Mouse (Mus musculus) layer of hippocampus, adult 2 months (tissue): ENCODE results near the gene Zfp90. TPM values are rescaled to one million over a fixed set of nuclear protein-coding genes. Genes with fewer than 3 reads are reported as not detected.

ENCODE experiments used
- DNase-seq, 2 experiments: peaks; one replicate each; pipeline ENCODE4 v3.0.0; 2022; ENCODE audit warnings: low spot score in 2 of 2
- H3K27ac ChIP-seq: fragments of 200-600 bp; 2 replicates; pipeline ENCODE4 v1.8.1; 2022
- H3K4me3 ChIP-seq: fragments of 200-600 bp; 2 replicates; pipeline ENCODE4 v1.8.1; 2022; ENCODE audit warnings: mild to moderate bottlenecking
- CTCF ChIP-seq: fragments of 200-600 bp; conservative IDR thresholded peaks from 2 replicates; pipeline ENCODE4 v1.8.1; 2022; ENCODE audit warnings: antibody characterized with exemption, mild to moderate bottlenecking, moderate library complexity
- total RNA-seq, 2 experiments: library from RNA; stranded (reverse); gene quantifications; 2 replicates each; pipeline ENCODE4 v1.2.3; 2021

Gene Zfp90
- total RNA-seq, 2 experiments from 2014 or later = 10.6 to 12.9 TPM

DNA sequence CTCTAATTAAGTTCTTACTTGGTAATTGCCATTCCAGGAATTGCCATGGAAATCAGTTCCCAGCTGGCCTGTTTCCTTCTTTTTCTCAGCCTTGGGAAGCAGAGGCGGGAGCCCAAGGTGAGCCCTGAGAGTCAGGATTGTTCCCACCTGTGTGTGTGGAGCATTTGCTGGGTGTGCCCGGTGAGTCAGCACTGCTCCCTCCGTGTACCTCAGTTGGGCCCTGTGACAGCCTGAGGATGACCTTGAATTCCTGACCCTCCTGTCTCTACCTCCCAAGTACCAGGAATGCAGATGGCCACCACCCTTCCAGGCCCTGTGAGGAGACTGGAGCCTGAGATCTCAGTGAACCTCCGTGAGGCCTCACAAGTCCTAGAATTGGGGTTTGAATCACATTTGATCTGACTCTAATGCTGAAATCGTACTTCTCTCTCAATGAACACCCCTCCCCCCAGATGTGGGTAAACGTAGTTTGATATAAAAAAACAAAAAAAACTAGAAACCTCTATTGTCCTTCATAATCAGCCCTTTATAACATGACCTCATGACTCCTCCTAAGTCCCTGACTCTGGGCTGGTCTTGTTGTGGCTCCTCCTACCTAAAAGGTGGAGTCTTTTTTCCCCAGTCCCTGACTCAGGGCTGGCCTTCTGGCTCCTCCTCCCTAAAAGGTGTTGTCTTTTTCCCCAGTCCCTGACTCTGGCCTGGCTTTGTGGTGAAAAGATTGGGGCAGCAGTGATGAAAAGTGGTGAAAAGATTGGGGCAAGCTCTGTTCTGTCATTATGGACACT lies 36.4 kb downstream of the Zfp90 start:
- H3K4me3 ChIP-seq = no peak overlapping the region
- no peak for DNase-seq
- no peak for TF ChIP-seq CTCF
- H3K27ac ChIP-seq = no peak overlapping the region

DNA sequence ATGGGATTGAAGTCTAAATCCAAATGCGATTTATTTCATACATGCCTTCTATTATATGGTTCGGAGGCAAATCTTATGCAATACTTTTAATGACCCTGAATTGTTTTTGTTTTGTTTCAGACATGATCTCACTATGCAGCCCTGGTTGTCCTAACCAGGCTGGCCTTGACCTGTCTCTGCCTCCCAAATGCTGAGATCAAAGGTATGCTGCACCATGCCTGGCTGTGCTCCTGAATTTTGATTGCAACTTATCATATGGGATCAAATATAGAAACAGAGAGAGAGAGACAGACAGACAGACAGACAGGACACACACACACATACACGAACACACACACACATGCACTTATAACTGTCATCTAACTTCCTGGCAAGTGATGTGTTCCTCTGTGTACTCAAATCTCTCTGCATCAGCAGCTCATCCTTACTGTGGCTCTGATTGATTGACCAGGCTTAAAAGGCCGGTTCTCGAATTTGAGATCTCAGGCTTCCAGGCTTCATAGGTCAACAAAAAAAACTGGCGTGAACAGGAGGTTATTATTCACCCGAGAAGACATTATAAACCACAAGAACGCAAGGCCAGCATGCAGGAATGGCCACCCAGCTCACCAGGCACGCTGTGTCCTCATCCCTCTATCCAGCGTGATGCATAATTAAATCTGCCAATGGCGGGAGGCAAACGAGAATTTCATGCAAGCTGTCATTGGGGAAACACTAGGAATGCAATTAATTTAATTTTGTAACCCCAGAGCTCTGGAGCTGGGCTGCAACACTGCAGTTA lies 37.8 kb downstream of the Zfp90 start:
- Histone ChIP-seq H3K4me3 (no peak overlapping the region), H3K27ac (no peak overlapping the region)
- TF ChIP-seq CTCF = no peak
- no peak for DNase-seq

DNA sequence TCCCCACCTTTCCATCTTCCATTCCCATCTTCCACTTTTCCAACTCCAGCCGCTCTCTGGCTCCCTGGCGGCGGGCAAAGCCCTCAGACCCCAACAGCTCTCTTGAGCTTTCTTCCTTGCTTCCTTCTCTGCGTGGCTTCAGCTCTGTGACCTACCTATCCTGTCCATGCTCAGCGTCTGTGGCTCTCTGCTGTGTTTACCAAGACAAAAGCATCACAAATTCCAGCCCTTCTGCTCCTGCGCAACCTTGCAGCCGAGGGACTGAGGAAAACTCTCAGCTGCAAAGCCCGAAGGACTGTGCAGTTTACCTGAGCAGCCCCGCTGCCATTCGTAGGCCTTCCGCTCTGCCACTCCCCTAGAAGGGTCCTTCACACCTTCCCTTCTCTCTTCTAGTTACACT lies 38.9 kb downstream of the Zfp90 start:
- H3K4me3 ChIP-seq = no peak overlapping the region

DNA sequence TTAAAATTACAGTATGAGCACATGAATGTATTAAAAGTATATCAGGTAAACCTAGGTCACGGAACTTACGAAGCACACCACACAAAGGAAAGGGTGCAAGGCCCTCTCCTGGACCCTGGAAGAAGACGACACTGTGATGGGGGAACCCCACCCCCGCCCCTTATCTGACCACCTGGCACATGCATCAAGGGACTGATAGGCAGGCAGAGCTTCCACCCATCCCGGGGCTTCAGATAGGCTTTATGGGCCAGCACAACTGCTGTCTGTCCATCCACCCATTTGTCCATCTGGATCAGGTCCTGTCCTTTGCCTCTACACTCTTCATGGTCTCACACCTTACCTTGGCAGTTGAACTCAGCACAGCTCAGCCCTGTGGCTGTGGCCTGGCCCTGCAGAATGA lies 47.0 kb downstream of the Zfp90 start:
- no peak for TF ChIP-seq CTCF
- no peak overlapping the region for H3K27ac ChIP-seq
- no peak for DNase-seq
- H3K4me3 ChIP-seq = no peak overlapping the region

More for the DNA sequence above, 38.9 kb downstream of the Zfp90 start:
- H3K27ac ChIP-seq = no peak overlapping the region
- no peak for TF ChIP-seq CTCF
- DNase-seq = no peak

DNA sequence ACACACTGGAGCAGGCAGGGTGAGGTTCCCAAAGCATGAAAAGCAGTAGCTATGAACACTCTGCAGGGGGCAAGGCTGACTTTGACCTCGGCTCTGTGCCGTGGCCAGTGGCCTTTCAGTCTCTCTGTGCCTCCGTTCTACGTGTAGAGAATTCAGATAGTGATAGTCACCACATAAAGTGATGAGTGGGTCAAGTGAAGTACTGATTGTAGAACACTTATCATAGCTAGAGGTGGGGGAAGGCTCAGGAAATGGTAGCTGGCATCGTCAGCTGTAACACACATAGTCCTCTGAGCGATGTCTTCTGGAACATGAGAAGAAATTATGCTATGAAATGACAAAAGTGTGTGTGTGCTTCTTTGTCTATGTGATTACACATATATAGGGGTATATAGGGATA lies 48.7 kb downstream of the Zfp90 start:
- no peak for TF ChIP-seq CTCF

DNA sequence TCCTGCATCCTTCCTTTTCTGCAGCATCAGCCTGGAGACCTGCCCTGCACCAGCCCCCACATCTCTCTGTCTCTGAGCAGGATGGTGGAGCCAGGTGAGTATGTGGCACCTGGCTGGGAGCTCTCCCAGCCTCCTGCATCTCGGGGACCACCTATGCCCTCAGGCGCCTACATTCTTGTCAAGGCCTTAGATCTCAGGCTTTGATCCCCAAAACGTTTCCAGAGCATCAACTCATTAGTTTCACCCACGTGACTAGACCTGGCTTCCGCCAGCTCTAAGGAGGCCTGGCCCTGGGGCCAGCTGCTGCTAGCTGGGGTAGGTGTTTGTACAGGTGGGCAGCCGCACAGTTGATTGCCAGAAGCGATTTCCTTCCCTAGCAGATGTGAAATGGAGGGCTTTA lies 54.4 kb downstream of the Zfp90 start:
- no peak overlapping the region for H3K4me3 ChIP-seq
- DNase-seq = no peak
- TF ChIP-seq CTCF = no peak
- no peak overlapping the region for H3K27ac ChIP-seq

More for the DNA sequence above, 48.7 kb downstream of the Zfp90 start:
- DNase-seq = no peak
- H3K4me3 ChIP-seq = no peak overlapping the region
- H3K27ac ChIP-seq = no peak overlapping the region

DNA sequence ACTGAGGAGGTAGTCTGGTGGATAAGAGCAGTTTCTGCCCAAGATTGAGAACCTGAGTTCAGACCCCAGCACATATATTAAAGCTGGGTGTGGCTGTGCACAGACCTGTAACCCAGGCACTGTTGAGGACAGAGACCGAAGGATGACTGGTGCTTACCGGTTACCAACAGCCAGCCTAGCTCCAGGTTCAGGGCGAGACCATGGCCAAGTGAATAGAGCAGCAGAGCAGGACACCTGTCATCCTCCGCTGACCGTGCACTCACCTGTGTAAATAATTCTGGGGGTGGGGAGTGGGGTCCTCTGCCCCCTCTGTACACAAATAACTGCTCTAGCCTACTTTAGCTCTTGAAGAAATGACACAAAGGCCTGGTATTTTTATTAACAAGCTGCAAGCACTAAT lies 58.9 kb downstream of the Zfp90 start:
- DNase-seq = no peak
- H3K27ac ChIP-seq = no peak overlapping the region
- no peak overlapping the region for H3K4me3 ChIP-seq
- TF ChIP-seq CTCF = no peak

Other genes starting within 250 kb of the Zfp90 start
- 10 to 100 TPM; 24.6 to 26.7 TPM for gene Slc7a6, start 246.5 kb upstream of the Zfp90 start, total RNA-seq
- 10 to 100 TPM; 25.8 to 30.4 TPM for gene Slc7a6os, start 204.4 kb upstream of the Zfp90 start, total RNA-seq
- 10 to 100 TPM; 34.2 to 38.2 TPM for gene Prmt7, start 204.4 kb upstream of the Zfp90 start, total RNA-seq
- gene Smpd3, start 77.3 kb upstream of the Zfp90 start, total RNA-seq = 10 to 100 TPM; 74.2 to 75.8 TPM
- not detected for gene 6030452D12Rik, start 85.2 kb downstream of the Zfp90 start, total RNA-seq
- not detected for gene Cdh3, start 95.6 kb downstream of the Zfp90 start, total RNA-seq
- gene Gm10073, start 158.1 kb downstream of the Zfp90 start, total RNA-seq = 10 to 100 TPM; 90.4 to 97.5 TPM
- under 1 TPM; 0.37 to 0.54 TPM for gene Cdh1, start 188.0 kb downstream of the Zfp90 start, total RNA-seq